Mouse (Mus musculus) myocyte (in vitro differentiated cells): ENCODE results near the gene A030005K14Rik.

Experiments used
- MAX ChIP-seq: IDR thresholded peaks from one replicate; pipeline ENCODE4 v1.6.1; 2011; ENCODE audit warnings: low read depth, mild to moderate bottlenecking, control low read depth
- POLR2A ChIP-seq: IDR thresholded peaks from one replicate; pipeline ENCODE4 v1.6.1; 2011; ENCODE audit warnings: low read depth, mild to moderate bottlenecking, control low read depth, moderate library complexity; ENCODE audit not compliant: insufficient read length
- POLR2AphosphoS2 ChIP-seq: IDR thresholded peaks from one replicate; pipeline ENCODE4 v1.6.1; 2011; ENCODE audit warnings: low read depth, control low read depth; ENCODE audit not compliant: insufficient read length
- SRF ChIP-seq: IDR thresholded peaks from one replicate; pipeline ENCODE4 v1.6.1; 2011; ENCODE audit warnings: low read depth; ENCODE audit not compliant: control insufficient read depth, insufficient read length
- USF1 ChIP-seq: IDR thresholded peaks from one replicate; pipeline ENCODE4 v1.6.1; 2011; ENCODE audit warnings: low read depth, mild to moderate bottlenecking, control low read depth, moderate library complexity

- TF ChIP-seq POLR2A (no peak), USF1 (no peak), SRF (no peak), MAX (no peak), POLR2AphosphoS2 (no peak)
Measured at GRCm38 (mm10) chr1:83075526-83076189, 16.5 kb upstream of the A030005K14Rik start.
